Mouse (Mus musculus) C2C12 (cell line): ENCODE measurements around the gene Ift20.
"Not testable (repeated sequence)": the region's sequence is repeated elsewhere in the genome, so short reads cannot be mapped to it uniquely, and the experiment has no call there.

Source experiments
- CTCF ChIP-seq: IDR thresholded peaks from one replicate; pipeline ENCODE4 v1.5.1; 2011; ENCODE audit not compliant: control insufficient read depth, insufficient read depth, insufficient read length
- FOSL1 ChIP-seq: IDR thresholded peaks from one replicate; pipeline ENCODE4 v1.8.0; 2011; ENCODE audit warnings: mild to moderate bottlenecking, low read length; ENCODE audit not compliant: poor library complexity, insufficient read depth, severe bottlenecking
- MYOD1 ChIP-seq: IDR thresholded peaks from one replicate; pipeline ENCODE4 v1.6.1; 2011; ENCODE audit warnings: low read depth; ENCODE audit not compliant: control insufficient read depth, insufficient read length
- MYOG ChIP-seq: IDR thresholded peaks from one replicate; pipeline ENCODE4 v1.6.1; 2011; ENCODE audit not compliant: control insufficient read depth, insufficient read length; ENCODE audit errors: extremely low read depth
- USF1 ChIP-seq: IDR thresholded peaks from one replicate; pipeline ENCODE4 v1.6.1; 2011; ENCODE audit warnings: low read depth, mild to moderate bottlenecking, control low read depth, moderate library complexity

- TF ChIP-seq CTCF, MYOG, USF1, FOSL1, MYOD1: not testable (repeated sequence)
Observed at GRCm38 (mm10) chr11:78587677-78588076, 51.5 kb downstream of the Ift20 start.
